Mouse (Mus musculus): ENCODE measurements around the gene Agrp.

- TF ChIP-seq CTCF (IDR thresholded peaks at IDR 0.05; ENCODE audit: low read depth) (no peak), EP300 (IDR thresholded peaks at IDR 0.05; ENCODE audit: low read depth) (no peak)
Measured at GRCm38 (mm10) chr8:105606189-105607023, 30.8 kb downstream of the Agrp start.

Data from heart, postnatal 0 days (tissue).